Mouse (Mus musculus) kidney, postnatal 10 days (tissue): Measurements from ENCODE around the gene Unc80.

Experiments used
- DNase-seq: peaks from one replicate; pipeline ENCODE4 v3.0.0; 2021; ENCODE audit warnings: mixed read lengths

Unc80 gene

GRCm38 (mm10) chr1:66730581-66730980 is 262.4 kb downstream of the Unc80 start:
- no peak for DNase-seq
